Comparison of ENCODE assay signal across 14 mouse cellular contexts in the genomic region with DNA sequence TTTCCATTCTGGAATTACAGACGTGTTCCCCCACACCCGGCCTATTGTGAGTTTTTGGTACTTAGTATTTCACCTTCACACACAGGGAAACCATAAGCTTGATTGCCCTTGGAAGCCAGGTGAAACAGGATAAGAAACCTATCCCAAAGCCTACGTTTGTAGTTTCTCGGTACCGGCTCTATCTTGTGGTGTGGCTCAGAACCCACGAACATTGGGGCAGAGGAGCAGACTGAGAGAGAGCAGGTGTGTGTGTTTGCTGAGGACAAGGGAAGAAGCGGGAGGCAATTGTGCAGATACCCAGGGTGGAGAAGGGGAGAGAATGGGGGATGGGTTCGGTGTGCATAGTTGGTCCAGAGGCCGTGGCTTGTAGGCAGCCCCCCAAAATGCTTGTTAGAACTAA.
"Had no signal": no experiment of that assay in that cellular context is flagged by ENCODE, and none has a peak within 500 bp of the region (broad histone marks: within the 10 kb centered on the region; RNA-seq: fewer than 3 reads in every experiment).

No protein-coding gene starts in this region.

- H3K9ac ChIP-seq: lung, embryonic 14.5 days; neural tube, embryonic 12.5 days had no signal

- H3K9me3 ChIP-seq: midbrain, embryonic 10.5 days; midbrain, embryonic 12.5 days; neural tube, embryonic 12.5 days had no signal

- H3K36me3 ChIP-seq: midbrain, embryonic 10.5 days; midbrain, embryonic 12.5 days; neural tube, embryonic 12.5 days had no signal

- H3K27me3 ChIP-seq: midbrain, embryonic 12.5 days; neural tube, embryonic 12.5 days had no signal

- H3K27ac ChIP-seq: midbrain, embryonic 12.5 days; neural tube, embryonic 12.5 days had no signal

- DNase-seq: lung, adult 18-20 months; lung, embryonic 14.5 days; lung, postnatal 10 days; lung, postnatal 4 days; right cerebral cortex, adult 18-20 months; right cerebral cortex, postnatal 25 days; right cerebral cortex, postnatal 4 days; spleen, adult 18-20 months; thymus, adult 2 months; thymus, postnatal 25 days; thymus, postnatal 4 days had no signal
